Mouse (Mus musculus): Measurements from ENCODE around the gene Rhpn2. TPM values are rescaled to one million over a fixed set of nuclear protein-coding genes. Genes with fewer than 3 reads are reported as not detected.
A peak's percentile ranks its signal among the peaks of the same experiment; 100 is the strongest.

Rhpn2 gene
- 3.1 and 5.4 TPM in 2 replicates for polyA plus RNA-seq (2014; fragmentation: Nextera tagmentation; extraction: Ambion mirVana)

DNA sequence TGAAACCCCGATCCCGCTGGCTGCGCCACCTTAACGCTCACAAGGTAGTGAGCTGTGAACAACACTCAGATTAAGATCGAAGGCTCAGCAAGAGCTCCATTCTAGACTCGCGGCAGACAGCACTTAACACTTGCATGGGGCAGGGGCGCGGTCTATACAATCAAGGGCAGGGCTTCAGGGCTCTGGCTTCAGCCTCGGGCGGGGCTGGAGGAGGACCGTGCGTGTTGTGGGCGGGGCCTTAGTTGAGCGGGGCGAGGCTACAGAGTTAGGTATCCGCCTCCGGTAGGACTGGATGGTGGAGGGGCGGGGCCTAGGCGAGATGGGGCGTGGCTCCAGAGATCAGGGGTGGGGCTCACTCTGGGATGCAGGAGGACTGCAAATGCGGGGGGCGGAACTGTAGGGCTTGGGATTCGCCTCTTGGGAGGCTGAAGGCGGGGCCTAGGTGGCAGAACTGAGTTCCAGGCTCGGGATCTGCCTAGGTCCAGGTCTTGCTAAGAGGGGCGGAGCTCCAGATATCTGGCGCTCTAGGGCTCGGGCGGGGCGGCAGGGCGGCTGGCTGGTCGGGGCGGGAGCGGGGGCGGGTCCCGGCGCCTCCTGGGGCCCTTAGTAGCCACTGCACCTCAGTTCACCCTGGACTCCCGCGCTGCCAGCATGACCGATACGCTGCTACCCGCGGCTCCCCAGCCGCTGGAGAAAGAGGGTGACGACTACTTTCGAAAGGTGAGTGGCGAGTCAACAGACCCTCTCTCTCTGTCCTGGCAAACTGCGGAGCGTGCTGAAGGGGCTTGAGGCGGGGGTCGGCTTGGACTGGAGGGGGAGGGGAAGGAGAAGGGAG lies at the start of gene Rhpn2:
Gene Rhpn2, plus strand, starts transcription at position 479 of the 835 bp plus-strand sequence.
- Histone ChIP-seq H3K9ac (replicated peaks; ENCODE audit: low read length) (peak within 1 kb of the TSS; percentile 37), H3K4me2 (ENCODE audit: low read depth, low read length) (peak within 1 kb of the TSS; percentile 90), H3K36me3 (replicated peaks; ENCODE audit: control insufficient read depth, insufficient read depth, low read depth, low read length) (no peaks in the 10 kb centered on the region), H3K4me1 (ENCODE audit: control insufficient read depth, insufficient read depth, low read length) (no peaks in the 10 kb centered on the region), H3K27me3 (ENCODE audit: control insufficient read depth, insufficient read depth, low read length) (peaks cover 4% of the 10 kb centered on the region), H3K4me3 (ENCODE audit: low read depth, low read length) (peak within 1 kb of the TSS; percentile 41), H3K27ac (replicated peaks; ENCODE audit: low read depth, low read length) (no peak within 1 kb of the TSS), H3K9me3 (replicated peaks; ENCODE audit: control insufficient read depth, low read length) (no peaks in the 10 kb centered on the region)
- peak; percentile 99 for ATAC-seq (replicated peaks; ENCODE audit: insufficient number of reproducible peaks, low FRiP score, low TSS enrichment, low read depth)
- peak; percentile 99 for DNase-seq (ENCODE audit: low spot score)
- WGBS: under 1% methylated on average over 50 of the region's 52 CpGs

DNA sequence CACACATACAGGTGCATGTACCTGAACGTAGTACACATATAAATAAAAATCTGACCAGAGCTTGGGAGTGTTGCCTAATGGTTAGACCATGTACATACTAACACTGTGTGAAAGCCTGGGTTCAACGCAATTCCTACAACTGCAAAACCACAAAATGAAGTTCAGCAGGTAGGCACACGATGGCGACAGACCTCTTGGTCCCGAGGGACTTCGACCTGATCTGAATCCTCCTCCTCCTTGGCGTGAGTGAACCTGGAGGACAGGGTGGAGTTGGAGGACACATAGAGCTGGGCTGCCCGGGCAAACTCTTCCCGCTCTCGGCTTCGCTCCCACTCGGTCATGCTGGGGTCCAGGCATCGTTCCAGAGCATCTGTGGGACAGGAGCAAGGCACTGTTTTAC lies 40.5 kb upstream of the Rhpn2 start:
- Histone ChIP-seq H3K9ac (replicated peaks; ENCODE audit: low read length) (no peak overlapping the region), H3K27ac (replicated peaks; ENCODE audit: low read depth, low read length) (no peak overlapping the region), H3K27me3 (ENCODE audit: control insufficient read depth, insufficient read depth, low read length) (no peaks in the 10 kb centered on the region), H3K4me2 (ENCODE audit: low read depth, low read length) (no peak overlapping the region), H3K4me3 (ENCODE audit: low read depth, low read length) (no peak overlapping the region), H3K9me3 (replicated peaks; ENCODE audit: control insufficient read depth, low read length) (no peaks in the 10 kb centered on the region), H3K36me3 (replicated peaks; ENCODE audit: control insufficient read depth, insufficient read depth, low read depth, low read length) (peaks cover 4% of the 10 kb centered on the region), H3K4me1 (ENCODE audit: control insufficient read depth, insufficient read depth, low read length) (no peaks in the 10 kb centered on the region)
- DNase-seq (ENCODE audit: low spot score): no peak
- ATAC-seq (replicated peaks; ENCODE audit: insufficient number of reproducible peaks, low FRiP score, low TSS enrichment, low read depth): no peak
- WGBS: 89% methylated on average over 13 of the region's 13 CpGs

DNA sequence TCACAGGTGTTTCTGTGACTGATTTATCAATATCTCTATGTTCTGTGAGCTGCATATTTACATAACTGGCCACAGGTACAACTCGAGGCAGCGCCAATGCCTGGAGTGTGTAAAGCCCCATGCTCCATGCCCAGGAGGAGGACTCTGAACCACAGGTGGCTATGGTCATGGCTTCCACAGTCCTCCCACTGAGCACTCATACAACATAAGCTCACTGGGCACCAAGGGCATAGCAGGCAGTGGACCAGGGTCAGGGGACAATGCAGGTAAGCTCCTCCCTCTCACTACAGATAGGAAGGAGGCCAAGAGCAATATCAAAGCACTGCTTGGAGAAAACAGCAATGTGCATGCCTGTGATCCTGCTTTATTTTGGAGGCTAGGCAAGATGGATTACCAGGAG lies 38.3 kb upstream of the Rhpn2 start:
- DNase-seq (ENCODE audit: low spot score) (no peak), ATAC-seq (replicated peaks; ENCODE audit: insufficient number of reproducible peaks, low FRiP score, low TSS enrichment, low read depth) (no peak)
- Histone ChIP-seq H3K4me3 (ENCODE audit: low read depth, low read length) (no peak overlapping the region), H3K4me2 (ENCODE audit: low read depth, low read length) (no peak overlapping the region), H3K27ac (replicated peaks; ENCODE audit: low read depth, low read length) (no peak overlapping the region), H3K36me3 (replicated peaks; ENCODE audit: control insufficient read depth, insufficient read depth, low read depth, low read length) (peaks cover 4% of the 10 kb centered on the region), H3K27me3 (ENCODE audit: control insufficient read depth, insufficient read depth, low read length) (no peaks in the 10 kb centered on the region), H3K9me3 (replicated peaks; ENCODE audit: control insufficient read depth, low read length) (no peaks in the 10 kb centered on the region), H3K4me1 (ENCODE audit: control insufficient read depth, insufficient read depth, low read length) (no peaks in the 10 kb centered on the region), H3K9ac (replicated peaks; ENCODE audit: low read length) (no peak overlapping the region)
- WGBS: 93% methylated on average over 2 of the region's 2 CpGs

DNA sequence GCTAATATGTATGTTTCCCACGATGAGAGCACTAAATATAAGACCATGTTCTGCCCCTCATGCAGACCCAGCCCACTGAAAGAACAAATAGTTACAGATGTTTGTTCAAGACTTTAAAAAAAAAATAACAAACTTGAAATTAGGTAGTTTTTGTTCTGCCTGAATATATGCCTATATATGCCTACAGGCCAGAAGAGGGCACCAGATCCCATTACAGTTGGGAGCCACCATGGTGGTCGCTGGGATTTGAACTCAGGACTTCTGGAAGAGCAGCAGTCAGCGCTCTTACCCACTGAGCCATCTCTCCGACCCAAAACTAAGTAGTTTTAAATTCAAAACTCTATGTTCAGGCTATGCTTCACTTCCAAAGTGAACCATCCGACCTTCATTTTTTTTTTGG lies 36.1 kb upstream of the Rhpn2 start:
- Histone ChIP-seq H3K27me3 (ENCODE audit: control insufficient read depth, insufficient read depth, low read length) (no peaks in the 10 kb centered on the region), H3K36me3 (replicated peaks; ENCODE audit: control insufficient read depth, insufficient read depth, low read depth, low read length) (peaks cover 8% of the 10 kb centered on the region), H3K9me3 (replicated peaks; ENCODE audit: control insufficient read depth, low read length) (no peaks in the 10 kb centered on the region), H3K9ac (replicated peaks; ENCODE audit: low read length) (no peak overlapping the region), H3K4me2 (ENCODE audit: low read depth, low read length) (no peak overlapping the region), H3K4me3 (ENCODE audit: low read depth, low read length) (no peak overlapping the region), H3K27ac (replicated peaks; ENCODE audit: low read depth, low read length) (no peak overlapping the region), H3K4me1 (ENCODE audit: control insufficient read depth, insufficient read depth, low read length) (no peaks in the 10 kb centered on the region)
- 91% methylated on average over 5 of the region's 5 CpGs for WGBS
- DNase-seq (ENCODE audit: low spot score) (no peak), ATAC-seq (replicated peaks; ENCODE audit: insufficient number of reproducible peaks, low FRiP score, low TSS enrichment, low read depth) (no peak)

DNA sequence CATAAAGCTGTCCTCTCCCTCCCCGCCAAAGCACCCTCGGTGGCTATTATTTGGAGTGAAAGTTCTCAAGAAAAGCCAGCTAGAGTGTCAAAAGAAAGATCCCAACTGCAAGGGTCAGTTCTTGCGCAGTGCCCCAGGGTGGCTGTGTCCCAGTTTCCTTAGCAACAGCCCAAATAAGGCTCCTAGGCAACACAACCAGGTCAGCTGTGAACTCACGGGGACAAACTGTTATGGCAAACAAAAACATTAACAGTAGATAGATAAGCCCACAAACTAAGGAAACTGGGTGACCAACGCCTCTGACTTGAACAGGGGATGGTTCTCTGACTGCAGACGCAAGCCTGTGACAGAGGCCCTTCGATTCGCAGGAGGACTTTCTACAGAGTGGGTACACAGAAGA lies 34.3 kb upstream of the Rhpn2 start:
- DNase-seq (ENCODE audit: low spot score) (no peak), ATAC-seq (replicated peaks; ENCODE audit: insufficient number of reproducible peaks, low FRiP score, low TSS enrichment, low read depth) (no peak)
- Histone ChIP-seq H3K9me3 (replicated peaks; ENCODE audit: control insufficient read depth, low read length) (no peaks in the 10 kb centered on the region), H3K4me2 (ENCODE audit: low read depth, low read length) (no peak overlapping the region), H3K4me1 (ENCODE audit: control insufficient read depth, insufficient read depth, low read length) (no peaks in the 10 kb centered on the region), H3K36me3 (replicated peaks; ENCODE audit: control insufficient read depth, insufficient read depth, low read depth, low read length) (peaks cover 4% of the 10 kb centered on the region; the same call in 1 of the 2 replicates), H3K4me3 (ENCODE audit: low read depth, low read length) (no peak overlapping the region), H3K9ac (replicated peaks; ENCODE audit: low read length) (no peak overlapping the region), H3K27ac (replicated peaks; ENCODE audit: low read depth, low read length) (no peak overlapping the region), H3K27me3 (ENCODE audit: control insufficient read depth, insufficient read depth, low read length) (no peaks in the 10 kb centered on the region)
- WGBS: 85% methylated on average over 8 of the region's 8 CpGs

DNA sequence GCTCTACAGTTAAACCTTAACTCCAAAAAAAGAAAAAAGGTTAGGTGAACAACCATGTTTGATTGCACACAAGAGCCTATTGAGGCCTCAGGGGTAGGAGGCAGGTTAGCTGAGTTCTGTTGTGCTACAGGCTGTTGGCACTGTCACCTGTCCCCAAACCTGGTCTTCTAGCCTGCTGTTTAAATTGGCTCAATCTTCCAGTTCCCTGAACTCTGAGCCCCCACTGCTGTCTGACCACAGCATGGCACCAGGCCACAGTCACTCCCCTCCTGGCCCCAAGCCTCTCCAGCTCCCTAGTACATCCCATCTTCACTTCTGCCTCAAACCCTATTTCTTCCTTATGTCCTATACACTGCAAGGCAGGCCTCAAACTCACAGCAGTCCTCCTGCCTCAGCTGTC lies 33.2 kb upstream of the Rhpn2 start:
- ATAC-seq (replicated peaks; ENCODE audit: insufficient number of reproducible peaks, low FRiP score, low TSS enrichment, low read depth): no peak
- peaks cover 4% of the 10 kb centered on the region for H3K36me3 ChIP-seq (replicated peaks; ENCODE audit: control insufficient read depth, insufficient read depth, low read depth, low read length)

DNA sequence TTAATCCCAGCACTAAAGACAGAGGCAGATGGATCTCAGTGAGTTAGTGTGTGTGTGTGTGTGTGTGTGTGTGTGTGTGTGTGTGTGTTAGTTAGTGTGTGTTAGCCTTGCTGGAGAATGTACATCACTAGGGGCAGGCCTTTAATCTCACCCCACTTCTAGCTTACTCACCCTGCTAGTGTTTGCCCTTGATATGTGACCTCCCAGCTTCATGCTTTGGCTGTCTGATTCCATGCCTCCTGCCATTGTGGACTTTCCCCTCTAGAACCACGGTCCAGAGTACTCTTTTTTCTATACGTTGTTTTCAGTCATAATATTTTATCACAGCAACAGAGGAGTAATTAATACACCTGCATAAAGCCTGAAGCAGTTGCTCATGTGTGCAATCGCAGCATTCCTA lies 22.8 kb upstream of the Rhpn2 start:
- ATAC-seq (replicated peaks; ENCODE audit: insufficient number of reproducible peaks, low FRiP score, low TSS enrichment, low read depth) (no peak), DNase-seq (ENCODE audit: low spot score) (no peak)
- no peaks in the 10 kb centered on the region for H3K36me3 ChIP-seq (replicated peaks; ENCODE audit: control insufficient read depth, insufficient read depth, low read depth, low read length)
- H3K27ac ChIP-seq (replicated peaks; ENCODE audit: low read depth, low read length): no peak overlapping the region
- no peak overlapping the region for H3K9ac ChIP-seq (replicated peaks; ENCODE audit: low read length)
- WGBS: 93% methylated on average over 3 of the region's 3 CpGs
- H3K27me3 ChIP-seq (ENCODE audit: control insufficient read depth, insufficient read depth, low read length): no peaks in the 10 kb centered on the region
- H3K4me1 ChIP-seq (ENCODE audit: control insufficient read depth, insufficient read depth, low read length): no peaks in the 10 kb centered on the region
- H3K4me2 ChIP-seq (ENCODE audit: low read depth, low read length): no peak overlapping the region
- no peaks in the 10 kb centered on the region for H3K9me3 ChIP-seq (replicated peaks; ENCODE audit: control insufficient read depth, low read length)
- H3K4me3 ChIP-seq (ENCODE audit: low read depth, low read length): no peak overlapping the region

More for the DNA sequence above, 33.2 kb upstream of the Rhpn2 start:
- H3K27me3 ChIP-seq (ENCODE audit: control insufficient read depth, insufficient read depth, low read length): no peaks in the 10 kb centered on the region
- no peak overlapping the region for H3K4me2 ChIP-seq (ENCODE audit: low read depth, low read length)
- no peak for DNase-seq (ENCODE audit: low spot score)
- H3K4me3 ChIP-seq (ENCODE audit: low read depth, low read length): no peak overlapping the region
- no peaks in the 10 kb centered on the region for H3K4me1 ChIP-seq (ENCODE audit: control insufficient read depth, insufficient read depth, low read length)
- H3K27ac ChIP-seq (replicated peaks; ENCODE audit: low read depth, low read length): no peak overlapping the region
- no peak overlapping the region for H3K9ac ChIP-seq (replicated peaks; ENCODE audit: low read length)
- no peaks in the 10 kb centered on the region for H3K9me3 ChIP-seq (replicated peaks; ENCODE audit: control insufficient read depth, low read length)

DNA sequence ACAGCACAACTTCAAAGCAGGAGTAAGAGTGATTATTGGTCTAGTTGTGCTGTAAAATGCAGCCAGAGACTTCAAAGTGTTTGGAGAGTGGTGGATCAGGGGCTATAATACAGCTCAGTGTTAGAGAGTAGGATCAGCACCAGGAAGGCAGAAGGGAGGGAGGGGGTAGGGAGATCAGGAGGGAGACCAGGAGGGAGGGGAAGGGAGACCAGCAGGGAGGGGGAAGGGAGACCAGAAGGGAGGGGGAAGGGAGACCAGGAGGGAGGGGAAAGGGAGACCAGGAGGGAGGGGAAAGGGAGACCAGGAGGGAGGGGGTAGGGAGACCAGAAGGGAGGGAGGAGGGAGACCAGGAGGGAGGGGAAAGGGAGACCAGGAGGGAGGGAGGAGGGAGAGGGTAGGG lies 19.8 kb upstream of the Rhpn2 start:
- no peaks in the 10 kb centered on the region for H3K4me1 ChIP-seq (ENCODE audit: control insufficient read depth, insufficient read depth, low read length)
- no peak overlapping the region for H3K27ac ChIP-seq (replicated peaks; ENCODE audit: low read depth, low read length)
- no peaks in the 10 kb centered on the region for H3K36me3 ChIP-seq (replicated peaks; ENCODE audit: control insufficient read depth, insufficient read depth, low read depth, low read length)
- no peaks in the 10 kb centered on the region for H3K9me3 ChIP-seq (replicated peaks; ENCODE audit: control insufficient read depth, low read length)
- no peak overlapping the region for H3K9ac ChIP-seq (replicated peaks; ENCODE audit: low read length)
- DNase-seq (ENCODE audit: low spot score) (no peak), ATAC-seq (replicated peaks; ENCODE audit: insufficient number of reproducible peaks, low FRiP score, low TSS enrichment, low read depth) (no peak)
- no peaks in the 10 kb centered on the region for H3K27me3 ChIP-seq (ENCODE audit: control insufficient read depth, insufficient read depth, low read length)
- no peak overlapping the region for H3K4me2 ChIP-seq (ENCODE audit: low read depth, low read length)
- no peak overlapping the region for H3K4me3 ChIP-seq (ENCODE audit: low read depth, low read length)
